Mouse (Mus musculus): ENCODE results near the gene Ppp1r13b. TPM values are rescaled to one million over a fixed set of nuclear protein-coding genes. Genes with fewer than 3 reads are reported as not detected.

Ppp1r13b gene
- polyA plus RNA-seq, 1 experiment: 27.8 TPM

DNA sequence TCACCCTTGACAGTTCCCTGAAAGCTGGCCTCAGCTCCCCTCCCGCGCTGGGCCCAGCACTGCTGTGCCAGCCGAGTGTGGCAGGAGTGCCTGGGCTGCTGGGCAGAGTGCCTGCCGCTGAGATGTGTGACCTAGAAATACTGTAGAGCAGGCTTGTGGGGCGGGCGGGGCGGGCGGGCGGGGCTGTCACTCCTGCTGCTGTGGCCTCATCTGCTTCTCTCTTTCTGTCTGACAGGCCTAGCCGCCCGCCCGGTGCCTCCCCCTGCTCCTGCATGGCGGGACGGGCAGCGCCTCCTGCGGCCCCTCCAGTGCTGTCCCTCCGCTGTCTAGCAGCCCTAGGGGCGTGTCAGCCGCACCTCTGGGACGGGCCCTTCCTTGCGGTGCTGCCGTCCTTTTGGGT lies 113.8 kb downstream of the Ppp1r13b start:
- DNase-seq (ENCODE audit: low read depth): no peak

DNA sequence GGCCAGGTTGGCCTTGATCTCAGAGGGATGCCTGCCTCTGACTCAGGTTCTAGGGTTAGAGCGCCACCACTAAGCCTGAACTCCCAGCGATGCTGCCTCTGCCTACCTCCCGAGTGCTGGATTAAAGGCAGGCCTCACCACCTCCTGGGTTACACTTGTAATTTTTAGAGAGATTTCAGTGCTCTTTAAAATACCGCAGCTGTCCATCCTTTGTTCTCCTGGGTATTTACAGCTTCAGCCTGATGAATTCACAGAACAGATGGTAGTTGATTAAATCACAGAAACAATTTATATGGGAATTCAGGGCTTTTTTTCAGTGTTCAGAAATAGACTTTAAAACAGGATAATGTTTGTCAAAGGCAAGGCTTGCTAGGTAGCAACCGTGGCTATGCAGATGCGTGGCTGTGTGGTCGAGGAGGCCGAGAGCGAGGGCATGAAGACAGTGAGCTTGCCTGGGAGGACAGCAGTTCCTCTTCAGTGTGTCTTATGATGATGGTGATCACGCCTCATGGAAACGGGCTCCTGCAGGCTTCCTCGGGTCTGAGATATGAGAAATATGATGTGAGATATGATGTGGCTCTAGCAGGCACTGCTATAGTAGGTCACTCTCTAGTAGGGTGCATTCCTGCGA lies 116.3 kb downstream of the Ppp1r13b start:
- no peak for DNase-seq (ENCODE audit: low read depth)

DNA sequence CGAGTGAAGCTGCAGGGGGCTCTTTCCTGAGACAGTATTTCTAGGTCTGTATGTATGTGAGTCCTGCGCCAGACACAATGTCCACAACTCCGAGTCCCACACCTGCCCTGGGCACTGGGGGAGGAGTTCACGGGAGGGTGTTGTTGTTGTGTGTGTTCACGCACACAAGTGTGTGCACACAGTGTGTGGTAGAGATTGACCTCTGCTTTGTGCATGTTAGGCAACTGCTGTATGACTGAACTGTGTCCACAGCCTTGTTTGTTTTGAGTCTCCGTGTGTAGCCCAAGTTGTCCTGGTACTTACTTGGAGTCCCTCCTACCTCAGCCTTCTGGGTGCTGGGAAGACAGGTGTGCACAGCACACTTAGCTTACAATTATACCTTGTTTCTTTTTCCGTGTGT lies 117.3 kb downstream of the Ppp1r13b start:
- DNase-seq (ENCODE audit: low read depth): no peak

DNA sequence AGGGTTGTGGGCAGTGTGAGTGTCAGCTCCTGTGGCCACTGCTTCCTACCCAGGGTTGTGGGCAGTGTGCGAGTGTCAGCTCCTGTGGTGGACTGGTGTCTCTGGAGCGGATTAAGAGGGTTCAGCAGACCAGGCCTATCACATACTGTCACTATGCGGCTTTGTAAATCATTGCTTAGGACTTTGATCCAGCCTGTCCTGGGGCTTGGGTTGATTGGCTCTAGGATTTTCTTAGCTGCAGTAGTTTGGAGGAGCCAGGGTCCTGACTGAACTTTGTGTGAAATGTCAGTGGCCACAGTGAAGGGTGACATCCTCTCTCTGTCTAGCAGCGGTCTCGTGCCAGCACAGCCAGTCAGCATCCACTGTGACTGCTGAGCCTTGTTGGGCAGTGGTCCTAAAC lies 117.8 kb downstream of the Ppp1r13b start:
- no peak for DNase-seq (ENCODE audit: low read depth)

DNA sequence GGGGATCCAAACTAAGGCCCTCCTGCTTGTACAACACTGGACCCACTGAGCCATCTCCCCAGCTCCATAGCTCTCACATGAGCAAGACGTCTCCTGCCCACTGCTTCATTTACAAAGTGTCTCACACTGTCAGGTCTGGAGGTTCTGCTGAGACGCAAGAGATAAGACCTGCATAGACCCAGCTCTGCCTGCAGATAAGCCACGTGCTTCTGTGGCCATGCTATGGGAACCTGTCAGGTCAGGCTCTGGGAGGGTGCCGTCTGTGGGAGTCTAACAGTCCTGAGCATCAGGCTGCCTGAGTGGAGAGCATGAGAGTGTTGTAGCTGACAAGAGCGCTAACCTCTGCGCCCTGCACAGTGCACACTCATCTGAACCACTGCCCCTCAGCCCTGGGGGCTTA lies 120.9 kb downstream of the Ppp1r13b start:
- DNase-seq (ENCODE audit: low read depth): no peak

DNA sequence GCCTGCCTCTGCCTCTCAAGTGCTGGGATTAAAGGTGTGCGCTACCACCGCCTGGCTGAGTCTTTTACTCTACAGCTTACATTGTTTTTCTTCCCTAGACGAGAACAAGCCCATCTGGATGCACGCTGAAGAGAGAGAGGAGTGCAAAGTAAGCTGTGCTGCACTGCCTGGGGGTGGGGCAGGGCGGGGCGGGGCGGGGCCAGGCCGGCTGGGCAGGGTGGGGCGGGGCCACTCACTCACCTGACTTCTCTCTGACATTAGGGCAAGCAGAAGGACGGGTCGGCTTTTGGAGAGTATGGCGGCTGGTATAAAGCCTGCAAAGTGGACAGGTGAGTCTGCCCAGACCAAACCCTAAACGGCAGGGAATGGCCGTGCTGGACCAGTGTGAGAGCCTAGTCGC lies 122.7 kb downstream of the Ppp1r13b start:
- no peak for DNase-seq (ENCODE audit: low read depth)

DNA sequence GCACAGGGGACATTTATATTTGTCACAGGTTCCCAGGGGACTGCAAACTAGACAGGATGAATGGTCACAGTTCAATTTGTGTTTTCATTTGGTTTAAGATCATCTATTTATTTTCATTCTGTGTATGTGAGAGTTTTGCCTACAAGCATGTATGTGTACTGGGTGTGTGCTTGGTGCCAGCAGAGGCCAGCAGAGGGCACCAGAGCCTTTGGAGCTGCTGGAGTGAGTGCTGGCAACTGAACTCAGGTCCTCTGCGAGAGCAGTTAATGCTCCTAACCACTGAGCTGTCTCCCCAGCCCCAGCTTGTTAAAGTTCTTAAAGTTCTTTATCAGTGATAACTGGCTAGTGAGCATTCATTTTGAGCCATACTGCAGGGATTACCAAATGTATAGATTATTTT lies 128.4 kb downstream of the Ppp1r13b start:
- no peak for DNase-seq (ENCODE audit: low read depth)

Other genes with a start within 250 kb of the Ppp1r13b start
- 345 and 403 TPM in 2 replicates for gene Ckb, start 235.8 kb downstream of the Ppp1r13b start, polyA plus RNA-seq (2012; rRNA removed)
- 27.4 and 32.1 TPM in 2 replicates for gene Trmt61a, start 230.0 kb downstream of the Ppp1r13b start, polyA plus RNA-seq (2012; rRNA removed)
- 17.5 and 23.5 TPM in 2 replicates for gene Bag5, start 194.9 kb downstream of the Ppp1r13b start, polyA plus RNA-seq (2012; rRNA removed)
- 39.8 and 46.5 TPM in 2 replicates for gene Apopt1, start 194.8 kb downstream of the Ppp1r13b start, polyA plus RNA-seq (2012; rRNA removed)
- 47.3 and 48.2 TPM in 2 replicates for gene Klc1, start 149.3 kb downstream of the Ppp1r13b start, polyA plus RNA-seq (2012; rRNA removed)
- gene Xrcc3, start 94.2 kb downstream of the Ppp1r13b start, polyA plus RNA-seq (2012; rRNA removed): 14.6 and 14.7 TPM in 2 replicates
- 173 and 189 TPM in 2 replicates for gene Zfyve21, start 93.9 kb downstream of the Ppp1r13b start, polyA plus RNA-seq (2012; rRNA removed)
- gene Atp5mpl, start 58.9 kb upstream of the Ppp1r13b start, polyA plus RNA-seq (2012; rRNA removed): 50.1 and 87.7 TPM in 2 replicates
- 0.04 and 0.16 TPM in 2 replicates for gene Tdrd9, start 63.4 kb upstream of the Ppp1r13b start, polyA plus RNA-seq (2012; rRNA removed)
- not detected in 2 replicates for gene Rd3l, start 73.2 kb upstream of the Ppp1r13b start, polyA plus RNA-seq (2012; rRNA removed)
- 32.2 and 54.1 TPM in 2 replicates for gene Aspg, start 198.6 kb upstream of the Ppp1r13b start, polyA plus RNA-seq (2012; rRNA removed)
- 8.8 and 10.5 TPM in 2 replicates for gene Kif26a, start 238.1 kb upstream of the Ppp1r13b start, polyA plus RNA-seq (2012; rRNA removed)